Mouse (Mus musculus) retina, postnatal 7 days (tissue): ENCODE measurements around the gene Mrps17.

Experiments used
- DNase-seq: peaks from one replicate; pipeline ENCODE4 v3.0.0-alpha.2; 2012; ENCODE audit warnings: low read depth, low spot score

Mrps17 gene

DNA sequence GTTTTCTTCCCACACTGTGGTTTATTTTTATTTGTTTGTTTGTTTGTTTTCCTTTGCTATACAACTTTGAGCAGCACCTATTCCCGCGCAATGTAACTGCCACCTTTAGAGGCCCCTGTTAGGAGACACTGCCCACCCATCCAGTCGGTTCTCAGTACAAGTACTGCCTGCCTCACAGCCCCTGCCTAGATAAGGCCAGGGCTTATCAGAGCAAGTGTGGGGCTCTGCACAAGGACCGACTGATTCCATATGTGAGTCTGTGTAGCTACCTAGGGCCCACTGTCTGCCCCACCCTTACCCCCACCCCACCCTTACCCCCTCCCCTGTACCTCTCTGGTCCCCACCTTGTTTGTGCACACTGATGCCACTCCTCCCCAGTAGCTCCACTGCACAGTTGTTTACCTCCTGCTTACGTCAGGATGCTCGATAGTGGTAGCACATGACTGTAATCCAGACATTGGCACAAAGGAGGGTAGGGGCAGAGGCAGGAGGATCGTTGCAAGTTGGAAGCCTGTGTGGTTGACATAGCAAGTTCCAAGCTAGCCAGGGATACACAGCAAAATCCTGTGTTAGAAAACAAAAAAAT lies 27.7 kb downstream of the Mrps17 start:
- DNase-seq: no peak

DNA sequence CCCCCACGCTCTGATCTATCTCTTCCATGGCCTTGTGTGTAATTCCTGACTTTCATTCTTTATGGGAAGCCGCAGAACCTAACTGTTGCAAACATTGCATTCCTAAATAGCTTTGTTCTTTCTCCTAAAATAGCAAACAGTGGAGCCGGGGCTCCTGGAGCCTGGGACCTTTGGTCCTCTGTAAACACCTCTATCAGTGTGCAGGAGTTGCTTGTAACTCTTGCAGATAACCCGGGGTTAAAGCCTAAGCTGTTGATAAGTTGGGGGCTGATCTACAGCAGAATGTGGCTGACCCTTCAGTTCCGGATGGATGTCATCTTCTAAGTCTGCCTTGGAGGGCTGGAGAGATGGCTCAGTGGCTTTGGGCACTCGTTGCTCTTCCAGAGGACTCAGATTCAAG lies 28.8 kb downstream of the Mrps17 start:
- no peak for DNase-seq

DNA sequence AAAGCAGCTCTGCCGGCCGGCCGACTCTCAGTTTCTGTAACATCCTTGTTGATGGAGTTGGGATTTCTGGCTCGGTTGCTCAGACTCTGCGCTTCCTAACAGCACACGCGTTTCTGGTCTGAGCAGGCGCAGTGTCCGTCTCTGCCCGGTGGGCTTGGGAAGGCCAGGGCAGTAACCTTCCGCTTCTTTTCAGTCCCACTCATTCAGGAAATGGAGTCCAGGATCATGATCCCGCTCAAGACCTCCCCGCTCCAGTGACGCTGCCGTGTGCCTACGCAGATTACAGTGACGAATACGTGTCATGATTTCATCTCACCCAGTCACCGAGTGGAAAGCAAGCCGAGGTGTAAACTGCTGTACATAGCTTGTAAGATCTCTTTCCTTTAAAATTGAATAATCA lies 41.6 kb downstream of the Mrps17 start:
- DNase-seq: no peak

GRCm38 (mm10) chr5:129759929-129760480 lies 44.7 kb downstream of the Mrps17 start:
- DNase-seq: no peak

- peak; percentile 9 for DNase-seq
Observed at GRCm38 (mm10) chr5:129761865-129762540, 46.7 kb downstream of the Mrps17 start.

DNA sequence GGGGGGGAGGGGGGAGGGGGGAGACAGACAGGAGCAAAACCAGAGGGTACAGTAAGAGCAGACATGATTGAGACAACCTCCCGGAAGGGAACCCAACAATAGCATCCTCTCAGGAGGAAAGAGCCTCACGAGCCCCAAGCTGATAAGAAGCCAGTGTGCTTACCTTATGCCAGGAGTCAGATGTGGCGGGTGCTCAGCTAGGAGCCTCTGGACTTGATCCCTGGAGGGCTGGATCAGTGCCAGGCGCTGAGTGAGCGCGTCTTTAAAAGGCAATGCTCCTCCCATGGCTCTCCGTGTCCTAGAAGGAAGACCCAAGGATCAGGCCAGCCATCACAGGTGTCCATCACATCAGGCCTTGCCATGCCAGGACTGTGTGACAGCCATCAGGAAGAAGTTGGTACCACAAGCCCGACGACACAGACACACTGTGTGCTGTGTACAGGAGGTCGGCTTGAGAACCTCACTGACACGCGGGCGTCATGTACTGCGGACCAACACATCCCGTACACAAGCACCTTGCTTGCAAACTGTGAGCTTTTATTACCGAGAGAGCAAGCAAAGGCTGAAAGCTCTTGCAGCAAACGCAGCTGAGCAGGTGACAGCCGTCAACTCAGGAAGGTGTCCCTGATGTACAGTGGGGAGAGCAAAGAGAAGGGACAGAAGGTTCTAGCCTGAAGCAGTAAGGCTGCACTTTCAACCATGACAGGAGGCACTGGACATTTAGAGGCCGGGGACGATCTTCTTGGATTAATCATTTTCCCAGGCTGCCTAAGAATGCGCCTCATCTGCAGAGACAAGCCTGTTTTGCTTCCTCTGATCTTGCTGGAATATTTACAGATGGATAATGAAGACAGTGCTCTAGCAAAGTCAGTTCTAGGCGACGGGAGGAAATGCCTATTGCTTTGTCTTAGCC lies 55.4 kb downstream of the Mrps17 start:
- DNase-seq: no peak
